Mouse (Mus musculus): ENCODE data around the gene Piwil1. TPM values are rescaled to one million over a fixed set of nuclear protein-coding genes. Genes with fewer than 3 reads are reported as not detected.

Piwil1 gene
- polyA plus RNA-seq (2014; fragmentation: Illumina TruSeq; extraction: RNeasy Lipid Tissue Mini Kit (QIAGEN cat#74804); ENCODE audit: low replicate concordance) = not detected

GRCm38 (mm10) chr5:128702224-128702623 lies at the start of gene Piwil1:
Gene Piwil1, plus strand, starts transcription at chr5:128702524.

Other genes starting within 250 kb of the Piwil1 start
- gene Fzd10, start 101.7 kb upstream of the Piwil1 start, polyA plus RNA-seq (2014; fragmentation: Illumina TruSeq; extraction: RNeasy Lipid Tissue Mini Kit (QIAGEN cat#74804); ENCODE audit: low replicate concordance) = not detected